Mouse (Mus musculus): Measurements from ENCODE around the gene Cxcl1. TPM values are rescaled to one million over a fixed set of nuclear protein-coding genes. Genes with fewer than 3 reads are reported as not detected.
"Not testable (repeated sequence)": the region's sequence is repeated elsewhere in the genome, so short reads cannot be mapped to it uniquely, and the experiment has no call there.

Cxcl1 gene
- 0.31 and 0.49 TPM in 2 replicates for polyA plus RNA-seq (2016; fragmentation: Nextera tagmentation; extraction: Ambion mirVana)

- WGBS = 11% methylated on average over 30 of the region's 30 CpGs
- H3K9ac ChIP-seq (replicated peaks) = peak within 1 kb of the TSS; percentile 47
- H3K36me3 ChIP-seq = no peaks in the 10 kb centered on the region
- H3K4me3 ChIP-seq (replicated peaks) = peak within 1 kb of the TSS; percentile 48
- H3K4me1 ChIP-seq (replicated peaks) = peaks cover 4% of the 10 kb centered on the region; the same call in 1 of the 2 replicates
- H3K27me3 ChIP-seq = peaks cover 6% of the 10 kb centered on the region; the same call in 1 of the 2 replicates
- peak within 1 kb of the TSS; percentile 87 for H3K4me2 ChIP-seq
- no peak within 1 kb of the TSS for H3K27ac ChIP-seq
- H3K9me3 ChIP-seq = no peaks in the 10 kb centered on the region
- ATAC-seq (ENCODE audit: insufficient number of reproducible peaks, insufficient read depth, low FRiP score, low TSS enrichment, low read depth) = peak; percentile 84
These were observed at the start of gene Cxcl1 for GRCm38 (mm10) chr5:90890519-90891463. Gene Cxcl1, plus strand, starts transcription at chr5:90891241.

- no peak overlapping the region for H3K4me3 ChIP-seq (replicated peaks)
- no peaks in the 10 kb centered on the region for H3K36me3 ChIP-seq
- no peaks in the 10 kb centered on the region for H3K4me1 ChIP-seq (replicated peaks)
- no peak for ATAC-seq (ENCODE audit: insufficient number of reproducible peaks, insufficient read depth, low FRiP score, low TSS enrichment, low read depth)
- H3K9me3 ChIP-seq = no peaks in the 10 kb centered on the region
- H3K4me2 ChIP-seq = no peak overlapping the region
- H3K9ac ChIP-seq (replicated peaks) = no peak overlapping the region
- H3K27ac ChIP-seq = no peak overlapping the region
- 85% methylated on average over 3 of the region's 3 CpGs for WGBS
- H3K27me3 ChIP-seq = no peaks in the 10 kb centered on the region
These were observed 47.1 kb upstream of the Cxcl1 start for GRCm38 (mm10) chr5:90843891-90844290.

- H3K4me3 ChIP-seq (replicated peaks); ATAC-seq (ENCODE audit: insufficient number of reproducible peaks, insufficient read depth, low FRiP score, low TSS enrichment, low read depth); H3K27ac ChIP-seq; H3K4me2 ChIP-seq; H3K36me3 ChIP-seq; H3K27me3 ChIP-seq; H3K9ac ChIP-seq (replicated peaks); H3K4me1 ChIP-seq (replicated peaks); H3K9me3 ChIP-seq: not testable (repeated sequence)
- 89% methylated on average over 7 of the region's 7 CpGs for WGBS
These were observed 40.9 kb upstream of the Cxcl1 start for GRCm38 (mm10) chr5:90850096-90850495.

GRCm38 (mm10) chr5:90851391-90851790 lies 39.6 kb upstream of the Cxcl1 start:
- not testable (repeated sequence) for H3K4me2 ChIP-seq; H3K27me3 ChIP-seq; ATAC-seq (ENCODE audit: insufficient number of reproducible peaks, insufficient read depth, low FRiP score, low TSS enrichment, low read depth); H3K27ac ChIP-seq; H3K4me3 ChIP-seq (replicated peaks); H3K9ac ChIP-seq (replicated peaks); H3K4me1 ChIP-seq (replicated peaks); H3K9me3 ChIP-seq; H3K36me3 ChIP-seq
- 94% methylated on average over 11 of the region's 11 CpGs for WGBS

GRCm38 (mm10) chr5:90853206-90853605 lies 37.8 kb upstream of the Cxcl1 start:
- H3K4me3 ChIP-seq (replicated peaks) = no peak overlapping the region
- no peak overlapping the region for H3K27ac ChIP-seq
- H3K36me3 ChIP-seq = no peaks in the 10 kb centered on the region
- no peak for ATAC-seq (ENCODE audit: insufficient number of reproducible peaks, insufficient read depth, low FRiP score, low TSS enrichment, low read depth)
- H3K4me1 ChIP-seq (replicated peaks) = no peaks in the 10 kb centered on the region
- H3K27me3 ChIP-seq = no peaks in the 10 kb centered on the region
- WGBS = 86% methylated on average over 4 of the region's 4 CpGs
- no peak overlapping the region for H3K4me2 ChIP-seq
- H3K9me3 ChIP-seq = no peaks in the 10 kb centered on the region
- no peak overlapping the region for H3K9ac ChIP-seq (replicated peaks)

- Histone ChIP-seq H3K27me3 (no peaks in the 10 kb centered on the region), H3K4me2 (no peak overlapping the region), H3K9me3 (no peaks in the 10 kb centered on the region), H3K9ac (replicated peaks) (no peak overlapping the region), H3K4me1 (replicated peaks) (no peaks in the 10 kb centered on the region), H3K4me3 (replicated peaks) (no peak overlapping the region), H3K36me3 (no peaks in the 10 kb centered on the region), H3K27ac (no peak overlapping the region)
- WGBS = 66% methylated on average over 7 of the region's 7 CpGs
- no peak for ATAC-seq (ENCODE audit: insufficient number of reproducible peaks, insufficient read depth, low FRiP score, low TSS enrichment, low read depth)
These were observed 35.5 kb upstream of the Cxcl1 start for GRCm38 (mm10) chr5:90855308-90856230.

GRCm38 (mm10) chr5:90857463-90857862 lies 33.6 kb upstream of the Cxcl1 start:
- Histone ChIP-seq H3K27ac (no peak overlapping the region), H3K4me2 (no peak overlapping the region), H3K9me3 (no peaks in the 10 kb centered on the region), H3K9ac (replicated peaks) (no peak overlapping the region), H3K27me3 (no peaks in the 10 kb centered on the region), H3K4me1 (replicated peaks) (no peaks in the 10 kb centered on the region), H3K36me3 (no peaks in the 10 kb centered on the region), H3K4me3 (replicated peaks) (no peak overlapping the region)
- 75% methylated on average over 5 of the region's 5 CpGs for WGBS
- ATAC-seq (ENCODE audit: insufficient number of reproducible peaks, insufficient read depth, low FRiP score, low TSS enrichment, low read depth) = no peak

- no peak overlapping the region for H3K4me3 ChIP-seq (replicated peaks)
- WGBS = 86% methylated on average over 2 of the region's 2 CpGs
These were observed 32.6 kb upstream of the Cxcl1 start for GRCm38 (mm10) chr5:90858429-90858828.

GRCm38 (mm10) chr5:90859031-90859430 lies 32.0 kb upstream of the Cxcl1 start:
- no peak for ATAC-seq (ENCODE audit: insufficient number of reproducible peaks, insufficient read depth, low FRiP score, low TSS enrichment, low read depth)
- Histone ChIP-seq H3K4me2 (no peak overlapping the region), H3K36me3 (no peaks in the 10 kb centered on the region), H3K4me3 (replicated peaks) (no peak overlapping the region), H3K27ac (no peak overlapping the region), H3K4me1 (replicated peaks) (no peaks in the 10 kb centered on the region), H3K27me3 (0 out of 2 replicates have a peak, but pooled peaks cover 4% of the 10 kb centered on the region), H3K9me3 (no peaks in the 10 kb centered on the region), H3K9ac (replicated peaks) (no peak overlapping the region)
- 80% methylated on average over 3 of the region's 3 CpGs for WGBS

More at GRCm38 (mm10) chr5:90858429-90858828, 32.6 kb upstream of the Cxcl1 start:
- H3K9me3 ChIP-seq = no peaks in the 10 kb centered on the region
- ATAC-seq (ENCODE audit: insufficient number of reproducible peaks, insufficient read depth, low FRiP score, low TSS enrichment, low read depth) = no peak
- H3K27ac ChIP-seq = no peak overlapping the region
- no peak overlapping the region for H3K9ac ChIP-seq (replicated peaks)
- H3K27me3 ChIP-seq = 0 out of 2 replicates have a peak, but pooled peaks cover 2% of the 10 kb centered on the region
- H3K36me3 ChIP-seq = no peaks in the 10 kb centered on the region
- H3K4me1 ChIP-seq (replicated peaks) = no peaks in the 10 kb centered on the region
- no peak overlapping the region for H3K4me2 ChIP-seq

- WGBS = 88% methylated on average over 6 of the region's 6 CpGs
- Histone ChIP-seq H3K4me3 (replicated peaks) (no peak overlapping the region), H3K36me3 (no peaks in the 10 kb centered on the region), H3K27me3 (0 out of 2 replicates have a peak, but pooled peaks cover 4% of the 10 kb centered on the region), H3K9ac (replicated peaks) (no peak overlapping the region), H3K27ac (no peak overlapping the region), H3K4me1 (replicated peaks) (no peaks in the 10 kb centered on the region), H3K4me2 (no peak overlapping the region), H3K9me3 (no peaks in the 10 kb centered on the region)
- ATAC-seq (ENCODE audit: insufficient number of reproducible peaks, insufficient read depth, low FRiP score, low TSS enrichment, low read depth) = no peak
These were observed 29.1 kb upstream of the Cxcl1 start for GRCm38 (mm10) chr5:90861876-90862375.

GRCm38 (mm10) chr5:90866770-90867169 lies 24.3 kb upstream of the Cxcl1 start:
- Histone ChIP-seq H3K4me1 (replicated peaks) (no peaks in the 10 kb centered on the region), H3K4me3 (replicated peaks) (no peak overlapping the region), H3K9ac (replicated peaks) (no peak overlapping the region), H3K36me3 (no peaks in the 10 kb centered on the region), H3K27me3 (0 out of 2 replicates have a peak, but pooled peaks cover 4% of the 10 kb centered on the region), H3K9me3 (no peaks in the 10 kb centered on the region), H3K27ac (no peak overlapping the region), H3K4me2 (no peak overlapping the region)
- no peak for ATAC-seq (ENCODE audit: insufficient number of reproducible peaks, insufficient read depth, low FRiP score, low TSS enrichment, low read depth)

Data from limb, embryonic 12.5 days (tissue).